Mouse (Mus musculus): ENCODE measurements around the gene Adgrv1. TPM values are rescaled to one million over a fixed set of nuclear protein-coding genes. Genes with fewer than 3 reads are reported as not detected.

Gene Adgrv1
- polyA plus RNA-seq, 1 experiment: 0.15 TPM

DNA sequence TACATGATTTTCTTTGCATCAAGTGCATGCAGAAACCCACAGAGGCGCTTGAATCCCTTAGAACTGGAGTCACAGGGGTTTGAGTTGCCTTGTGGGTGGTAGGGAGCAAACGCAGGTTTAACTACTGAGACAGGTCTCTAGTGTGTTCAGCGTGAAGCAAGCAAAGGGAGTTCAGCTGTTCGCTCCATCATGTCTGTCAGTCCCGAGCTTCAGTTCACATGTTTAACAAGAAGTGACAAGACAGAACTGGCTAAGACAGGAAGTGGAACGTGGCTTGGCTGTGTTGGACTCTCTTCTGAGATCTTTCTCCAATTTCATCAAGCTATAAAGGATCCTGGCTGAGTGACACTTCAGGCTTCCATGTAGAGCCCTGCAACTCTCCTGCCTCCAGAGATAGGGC, 523.3 kb downstream of the Adgrv1 start:
- no peak for DNase-seq (ENCODE audit: low read depth, low spot score)
- WGBS: 82% methylated on average over 6 of the region's 6 CpGs

- DNase-seq (ENCODE audit: low read depth, low spot score): no peak
- WGBS: 63% methylated on average over 8 of the region's 8 CpGs
Observed at GRCm38 (mm10) chr13:81108526-81109302, 524.2 kb downstream of the Adgrv1 start.

GRCm38 (mm10) chr13:81107436-81107835, 525.5 kb downstream of the Adgrv1 start:
- DNase-seq (ENCODE audit: low read depth, low spot score): no peak
- WGBS: 71% methylated on average over 5 of the region's 5 CpGs

- WGBS: 40% methylated on average over 4 of the region's 4 CpGs
- no peak for DNase-seq (ENCODE audit: low read depth, low spot score)
Observed at GRCm38 (mm10) chr13:81103794-81104193, 529.2 kb downstream of the Adgrv1 start.

DNA sequence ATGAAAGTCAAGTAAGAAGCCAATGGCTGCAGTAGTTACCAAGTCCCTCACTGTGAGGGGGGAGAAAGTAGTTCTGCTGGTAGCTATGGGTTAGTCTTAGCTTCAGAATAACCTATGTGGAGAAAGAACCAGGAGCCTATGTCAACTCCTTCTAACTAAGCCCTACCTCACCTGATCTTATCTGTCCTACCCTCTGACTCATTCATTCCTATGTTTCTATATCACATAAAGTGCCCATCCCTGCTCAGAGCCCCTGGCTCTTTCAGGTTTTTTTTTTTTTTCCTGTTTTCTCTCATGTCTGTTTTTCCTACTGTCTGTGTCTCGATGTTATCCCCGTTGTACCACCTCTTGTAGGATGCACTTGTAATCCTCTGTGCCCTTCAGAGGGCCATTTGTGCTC, 536.5 kb downstream of the Adgrv1 start:
- 84% methylated on average over 2 of the region's 2 CpGs for WGBS
- no peak for DNase-seq (ENCODE audit: low read depth, low spot score)

DNA sequence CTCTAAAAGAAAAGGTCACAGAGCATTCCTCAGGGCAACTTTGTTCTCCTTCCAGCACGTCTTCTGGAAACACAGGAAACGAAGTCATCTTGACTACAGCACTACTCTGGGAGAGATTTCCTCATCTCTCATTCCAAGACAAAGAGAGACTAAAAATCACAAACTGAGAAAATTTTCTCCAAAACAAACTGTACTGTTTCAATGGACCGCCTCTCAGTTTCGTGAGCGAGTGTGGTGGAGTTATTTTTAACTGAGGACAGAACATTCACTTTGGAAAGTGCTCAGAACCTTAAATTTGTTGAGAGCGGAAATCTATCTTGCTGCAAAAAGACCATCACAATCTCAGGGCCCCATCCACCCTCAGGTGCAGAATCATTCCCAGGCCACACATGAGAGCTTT, 538.4 kb downstream of the Adgrv1 start:
- no peak for DNase-seq (ENCODE audit: low read depth, low spot score)
- 82% methylated on average over 6 of the region's 6 CpGs for WGBS

- WGBS: 89% methylated on average over 1 of the region's 1 CpGs
- no peak for DNase-seq (ENCODE audit: low read depth, low spot score)
Observed at GRCm38 (mm10) chr13:81090051-81090836, 542.7 kb downstream of the Adgrv1 start.

- 69% methylated on average over 2 of the region's 2 CpGs for WGBS
- no peak for DNase-seq (ENCODE audit: low read depth, low spot score)
Observed at GRCm38 (mm10) chr13:81086969-81087682, 545.8 kb downstream of the Adgrv1 start.

DNA sequence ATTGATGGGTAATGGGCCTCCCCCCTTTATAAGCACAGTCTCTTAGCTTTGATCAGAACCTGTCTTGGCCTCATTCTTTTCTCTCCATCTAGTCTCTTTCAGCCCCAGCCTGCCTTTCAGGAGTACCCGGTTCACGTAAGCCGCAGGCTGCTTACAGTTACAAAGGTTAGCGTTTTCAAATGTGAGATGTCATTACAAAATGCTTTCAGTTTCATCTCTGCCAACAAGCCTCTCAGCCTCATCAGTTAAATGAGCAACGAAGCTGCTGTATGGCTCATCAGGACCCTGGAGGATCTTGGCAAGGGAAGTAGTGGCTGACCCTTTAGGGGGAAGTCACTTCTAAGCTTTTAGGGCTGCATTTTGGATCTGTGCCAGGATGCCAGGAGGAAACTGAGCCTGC, 560.7 kb downstream of the Adgrv1 start:
- WGBS: 67% methylated on average over 5 of the region's 5 CpGs
- no peak for DNase-seq (ENCODE audit: low read depth, low spot score)

DNA sequence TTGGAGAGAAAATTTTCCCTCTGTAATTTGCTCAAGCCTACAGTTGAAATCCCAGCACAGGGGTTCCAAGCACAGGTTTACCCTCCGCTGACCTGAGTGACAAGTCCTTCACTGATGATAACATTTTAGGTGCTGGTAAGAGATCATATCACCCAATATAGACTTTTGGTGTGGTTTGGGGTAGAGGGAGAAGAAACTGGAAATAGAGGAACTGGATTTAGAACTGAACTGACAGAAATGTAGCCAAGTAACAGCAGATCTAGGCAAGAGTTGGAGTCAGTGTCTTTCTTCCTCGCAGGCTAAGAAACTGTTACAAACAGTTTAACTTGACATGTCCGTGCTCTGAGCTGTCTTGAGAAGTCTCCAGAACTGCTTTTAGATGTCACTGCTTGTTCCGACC, 581.5 kb downstream of the Adgrv1 start:
- WGBS: 76% methylated on average over 4 of the region's 4 CpGs
- no peak for DNase-seq (ENCODE audit: low read depth, low spot score)

- 74% methylated on average over 5 of the region's 5 CpGs for WGBS
- DNase-seq (ENCODE audit: low read depth, low spot score): no peak
Observed at GRCm38 (mm10) chr13:81050911-81051310, 582.0 kb downstream of the Adgrv1 start.

- WGBS: 71% methylated on average over 11 of the region's 11 CpGs
Observed at GRCm38 (mm10) chr13:81045345-81045744, 587.6 kb downstream of the Adgrv1 start.

More at GRCm38 (mm10) chr13:81045345-81045744, 587.6 kb downstream of the Adgrv1 start:
- no peak for DNase-seq (ENCODE audit: low read depth, low spot score)

Other genes with a start within 250 kb of the Adgrv1 start
- 3.9 and 16.1 TPM in 2 replicates for gene Lysmd3, start 24.5 kb upstream of the Adgrv1 start, polyA plus RNA-seq (2012; rRNA removed)
- 2.5 and 4.9 TPM in 2 replicates for gene Polr3g, start 77.9 kb upstream of the Adgrv1 start, polyA plus RNA-seq (2012; rRNA removed)
- 0.64 and 1.5 TPM in 2 replicates for gene Mblac2, start 78.2 kb upstream of the Adgrv1 start, polyA plus RNA-seq (2012; rRNA removed)
- gene Cetn3, start 149.9 kb upstream of the Adgrv1 start, polyA plus RNA-seq (2012; rRNA removed): 4.3 and 5.6 TPM in 2 replicates

All from large intestine, adult 2 months (tissue).